Mouse (Mus musculus) embryo, embryonic 11 days (tissue): Measurements from ENCODE around the gene Fadd.

Source experiments
- DNase-seq: peaks from one replicate; pipeline ENCODE4 v3.0.0-alpha.2; 2015

Fadd gene

GRCm38 (mm10) chr7:144572234-144572633 is 10.0 kb downstream of the Fadd start:
- DNase-seq, result no peak

- DNase-seq, result no peak
Measured at GRCm38 (mm10) chr7:144571598-144571997, 10.7 kb downstream of the Fadd start.

GRCm38 (mm10) chr7:144569428-144569827 is 12.8 kb downstream of the Fadd start:
- DNase-seq, result no peak

GRCm38 (mm10) chr7:144568091-144568490 is 14.2 kb downstream of the Fadd start:
- DNase-seq, result no peak

GRCm38 (mm10) chr7:144566921-144567682 is 15.2 kb downstream of the Fadd start:
- DNase-seq, result no peak

GRCm38 (mm10) chr7:144563456-144564155 is 18.7 kb downstream of the Fadd start:
- no peak for DNase-seq

- peak; percentile 55 for DNase-seq
Measured at GRCm38 (mm10) chr7:144562016-144562415, 20.2 kb downstream of the Fadd start.

- no peak for DNase-seq
Measured at GRCm38 (mm10) chr7:144560594-144560993, 21.7 kb downstream of the Fadd start.

- no peak for DNase-seq
Measured at GRCm38 (mm10) chr7:144558552-144558951, 23.7 kb downstream of the Fadd start.

- DNase-seq, result no peak
Measured at GRCm38 (mm10) chr7:144554123-144554472, 28.2 kb downstream of the Fadd start.

- DNase-seq, result peak; percentile 98
Measured at GRCm38 (mm10) chr7:144553237-144554122, 28.8 kb downstream of the Fadd start, which contains the start of gene Ppfia1. Gene Ppfia1, minus strand, starts transcription at chr7:144553729.

- no peak for DNase-seq
Measured at GRCm38 (mm10) chr7:144552274-144552673, 30.0 kb downstream of the Fadd start.

- DNase-seq, result no peak
Measured at GRCm38 (mm10) chr7:144550811-144551210, 31.5 kb downstream of the Fadd start.

- no peak for DNase-seq
Measured at GRCm38 (mm10) chr7:144549904-144550566, 32.2 kb downstream of the Fadd start.

- DNase-seq, result no peak
Measured at GRCm38 (mm10) chr7:144545231-144545630, 37.0 kb downstream of the Fadd start.

- DNase-seq, result no peak
Measured at GRCm38 (mm10) chr7:144541351-144541750, 40.9 kb downstream of the Fadd start.

- no peak for DNase-seq
Measured at GRCm38 (mm10) chr7:144539146-144539545, 43.1 kb downstream of the Fadd start.

GRCm38 (mm10) chr7:144538030-144538644 is 44.1 kb downstream of the Fadd start:
- DNase-seq, result no peak

- DNase-seq, result no peak
Measured at GRCm38 (mm10) chr7:144536367-144536766, 45.9 kb downstream of the Fadd start.

- DNase-seq, result no peak
Measured at GRCm38 (mm10) chr7:144534773-144535172, 47.5 kb downstream of the Fadd start.

- peak; percentile 40 for DNase-seq
Measured at GRCm38 (mm10) chr7:144531585-144532378, 50.5 kb downstream of the Fadd start.
